Mouse (Mus musculus): ENCODE results near the gene Plekhm3. TPM values are rescaled to one million over a fixed set of nuclear protein-coding genes. Genes with fewer than 3 reads are reported as not detected.

The Plekhm3 gene
- polyA plus RNA-seq, 2 experiments, result 0.58 to 0.63 TPM

DNA sequence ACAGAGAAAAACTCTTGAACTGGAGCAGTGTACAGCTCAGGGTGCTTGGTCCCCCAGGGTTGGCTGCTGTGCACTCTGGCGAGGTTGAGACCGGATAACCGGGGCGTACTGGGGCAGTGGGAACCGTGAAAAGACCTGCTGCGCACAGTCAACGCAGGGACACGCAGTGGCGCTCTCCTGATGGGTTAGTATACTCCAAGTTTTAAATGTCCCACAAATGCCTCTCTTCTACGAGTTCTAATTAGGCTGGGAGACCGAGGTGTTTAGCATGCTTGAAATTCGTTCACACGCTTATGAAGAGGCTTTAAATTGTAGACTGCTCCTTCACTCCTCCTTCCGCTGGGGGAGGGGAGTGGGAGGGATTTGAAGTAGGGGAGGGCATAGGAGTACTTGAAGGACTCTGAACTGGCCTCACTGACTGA, 218.0 kb downstream of the Plekhm3 start:
- peaks cover 15% of the 10 kb centered on the region for H3K36me3 ChIP-seq (replicated peaks; ENCODE audit: control insufficient read depth, insufficient read depth, low read depth)
- peaks cover 2% of the 10 kb centered on the region; the same call in 1 of the 2 replicates for H3K27me3 ChIP-seq (ENCODE audit: control insufficient read depth, insufficient read depth, low read length)
- peak in 2 of 3 experiments; percentile 47 to 66 for DNase-seq (ENCODE audit: low read depth in 3 of 3, low spot score in 3 of 3)
- peak overlapping the region; percentile 74 for H3K9ac ChIP-seq (replicated peaks)
- peak overlapping the region; percentile 56 for H3K27ac ChIP-seq
- peak overlapping the region; percentile 67 to 95 for H3K4me3 ChIP-seq (ENCODE audit: insufficient read depth in 1 of 2, low read depth in 2 of 2, low read length in 2 of 2)
- H3K4me2 ChIP-seq (ENCODE audit: low read depth), result peak overlapping the region; percentile 95
- under 1% methylated on average over 14 of the region's 14 CpGs for WGBS (ENCODE audit: insufficient replicate concordance)
- no peak for ATAC-seq (ENCODE audit: insufficient read depth)
- H3K4me1 ChIP-seq (replicated peaks; ENCODE audit: control insufficient read depth in 2 of 2, insufficient read depth in 2 of 2, low read length in 1 of 2), result peaks cover 25 to 28% of the 10 kb centered on the region in 2 experiments
- no peaks in the 10 kb centered on the region for H3K9me3 ChIP-seq (ENCODE audit: control insufficient read depth, low read length)
- TF ChIP-seq CTCF (IDR thresholded peaks at IDR 0.05; ENCODE audit: low read depth), result peak; percentile 28; the same call in 1 of the 2 replicates
- no peak for TF ChIP-seq EP300 (IDR thresholded peaks at IDR 0.05; ENCODE audit: low read depth)

DNA sequence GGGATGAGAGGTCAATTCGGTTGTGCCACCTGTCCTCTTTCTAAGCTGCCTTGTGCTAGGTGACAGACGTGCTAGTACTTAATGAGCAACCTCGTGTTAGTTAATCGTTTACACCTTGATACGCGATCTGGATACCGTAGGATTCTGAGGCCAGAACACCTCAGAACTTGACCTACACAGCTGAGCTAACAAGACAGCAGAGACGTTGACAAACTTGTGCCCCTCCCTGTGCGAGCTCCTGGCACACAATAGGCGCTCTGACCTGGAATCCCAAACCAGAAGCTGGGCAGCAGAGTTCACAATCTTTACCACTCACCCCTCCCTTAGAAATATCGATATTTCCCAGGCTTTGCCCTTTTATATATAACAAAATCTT, 218.5 kb downstream of the Plekhm3 start:
- DNase-seq (ENCODE audit: low read depth in 3 of 3, low spot score in 3 of 3) (peak in 2 of 3 experiments; percentile 30 to 52), ATAC-seq (ENCODE audit: insufficient read depth) (peak; percentile 37)
- under 1% methylated on average over 11 of the region's 11 CpGs for WGBS (ENCODE audit: insufficient replicate concordance)

DNA sequence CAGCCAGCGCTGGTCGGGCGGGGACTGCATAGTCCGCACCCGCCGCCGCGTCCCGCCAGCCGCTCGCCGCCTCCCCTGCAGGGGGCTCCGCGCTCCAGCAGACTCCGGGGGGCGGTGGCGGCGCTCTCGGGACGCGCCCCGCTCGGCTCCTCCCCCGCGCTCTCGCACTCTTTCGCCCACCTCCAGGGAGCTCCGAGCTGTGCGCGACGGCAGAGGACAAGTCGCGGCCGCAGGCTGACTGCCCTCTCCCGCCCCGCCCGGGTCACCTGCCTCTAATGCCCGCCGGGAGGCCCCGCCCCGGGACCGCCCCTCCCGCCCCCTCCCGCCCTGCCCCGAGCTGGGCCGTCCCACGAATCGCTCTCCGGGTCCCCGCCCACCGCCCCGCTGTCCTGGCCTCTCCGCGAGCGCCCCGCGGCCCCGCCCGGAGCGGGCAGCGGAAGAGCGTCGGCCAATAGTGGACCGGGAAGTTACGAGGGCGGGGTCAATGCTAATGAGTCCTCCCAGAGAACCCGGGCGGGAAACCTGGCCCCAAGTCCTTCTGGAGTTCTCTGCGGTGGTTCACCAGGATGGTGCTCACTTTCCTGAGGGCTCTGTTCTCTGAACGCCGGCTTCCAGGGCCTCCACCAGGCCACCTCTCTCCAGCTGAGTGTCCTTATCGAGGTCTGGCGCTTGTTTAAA, 219.0 kb downstream of the Plekhm3 start, which contains the start of gene Fzd5:
TSS of gene Fzd5 (minus strand) at position 250 of the 678 bp plus-strand sequence.
- DNase-seq (ENCODE audit: low read depth in 3 of 3, low spot score in 3 of 3) (peak; percentile 94 to 96 (median 95)), ATAC-seq (ENCODE audit: insufficient read depth) (peak; percentile 87)
- H3K27me3 ChIP-seq (ENCODE audit: control insufficient read depth, insufficient read depth, low read length), result peaks cover 2% of the 10 kb centered on the region; the same call in 1 of the 2 replicates
- H3K4me1 ChIP-seq (replicated peaks; ENCODE audit: control insufficient read depth in 2 of 2, insufficient read depth in 2 of 2, low read length in 1 of 2), result peaks cover 32 to 37% of the 10 kb centered on the region in 2 experiments
- H3K27ac ChIP-seq, result peak within 1 kb of the TSS; percentile 69
- TF ChIP-seq EP300 (IDR thresholded peaks at IDR 0.05; ENCODE audit: low read depth), result no peak
- no peak; the same call in 1 of the 2 replicates for TF ChIP-seq CTCF (IDR thresholded peaks at IDR 0.05; ENCODE audit: low read depth)
- no peaks in the 10 kb centered on the region for H3K9me3 ChIP-seq (ENCODE audit: control insufficient read depth, low read length)
- peak within 1 kb of the TSS; percentile 69 to 95 for H3K4me3 ChIP-seq (ENCODE audit: insufficient read depth in 1 of 2, low read depth in 2 of 2, low read length in 2 of 2)
- peak within 1 kb of the TSS; percentile 95 for H3K4me2 ChIP-seq (ENCODE audit: low read depth)
- peaks cover 15% of the 10 kb centered on the region for H3K36me3 ChIP-seq (replicated peaks; ENCODE audit: control insufficient read depth, insufficient read depth, low read depth)
- under 1% methylated on average over 69 of the region's 73 CpGs for WGBS (ENCODE audit: insufficient replicate concordance)
- H3K9ac ChIP-seq (replicated peaks), result peak within 1 kb of the TSS; percentile 89

More for the DNA sequence above, 218.5 kb downstream of the Plekhm3 start:
- H3K4me1 ChIP-seq (replicated peaks; ENCODE audit: control insufficient read depth in 2 of 2, insufficient read depth in 2 of 2, low read length in 1 of 2), result peaks cover 27 to 32% of the 10 kb centered on the region in 2 experiments
- peaks cover 15% of the 10 kb centered on the region for H3K36me3 ChIP-seq (replicated peaks; ENCODE audit: control insufficient read depth, insufficient read depth, low read depth)
- TF ChIP-seq CTCF (IDR thresholded peaks at IDR 0.05; ENCODE audit: low read depth) (no peak), EP300 (IDR thresholded peaks at IDR 0.05; ENCODE audit: low read depth) (no peak)
- H3K4me2 ChIP-seq (ENCODE audit: low read depth), result peak overlapping the region; percentile 95
- H3K27me3 ChIP-seq (ENCODE audit: control insufficient read depth, insufficient read depth, low read length), result peaks cover 2% of the 10 kb centered on the region; the same call in 1 of the 2 replicates
- peak overlapping the region; percentile 74 for H3K9ac ChIP-seq (replicated peaks)
- no peaks in the 10 kb centered on the region for H3K9me3 ChIP-seq (ENCODE audit: control insufficient read depth, low read length)
- peak overlapping the region; percentile 67 to 95 for H3K4me3 ChIP-seq (ENCODE audit: insufficient read depth in 1 of 2, low read depth in 2 of 2, low read length in 2 of 2)
- H3K27ac ChIP-seq, result peak overlapping the region; percentile 56

DNA sequence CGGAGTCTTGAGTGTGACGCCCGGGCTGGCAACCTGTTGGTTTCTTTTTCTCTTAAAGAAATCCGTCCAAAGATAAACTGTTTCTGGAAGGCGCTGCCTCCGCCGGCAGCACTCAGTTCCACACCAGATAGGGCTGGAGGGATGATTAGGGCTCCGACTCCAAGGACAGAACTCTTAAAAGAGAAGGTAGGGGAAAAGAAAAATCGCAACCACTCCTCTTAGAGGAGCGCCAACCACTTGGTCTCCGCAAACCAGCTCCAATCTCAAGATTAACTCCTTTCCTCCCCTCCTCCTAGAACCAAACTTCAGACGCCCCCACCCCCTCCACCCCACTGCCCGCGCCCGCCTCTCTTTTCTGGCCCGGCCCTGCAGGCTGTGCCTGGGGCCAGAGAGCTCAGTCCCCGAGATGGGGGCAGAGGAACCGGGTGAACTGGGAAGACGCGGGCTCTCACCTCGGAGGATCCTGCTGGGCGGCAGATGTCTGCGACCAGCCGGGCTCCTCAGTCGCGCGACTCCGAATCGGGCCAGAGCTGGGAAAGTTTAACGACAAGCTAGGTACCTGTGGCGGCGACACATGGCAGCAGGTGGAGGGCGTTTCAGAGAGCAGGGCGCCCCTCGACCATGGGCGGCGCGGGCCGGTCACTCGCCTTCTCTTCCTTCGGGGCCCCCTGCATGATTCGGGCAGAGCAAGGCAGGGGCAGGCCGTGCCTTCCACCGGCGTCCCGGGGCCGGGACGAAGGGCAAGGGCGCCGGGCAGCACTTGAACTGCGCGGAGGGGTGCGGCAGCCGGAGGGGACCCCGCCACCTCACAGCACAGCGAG, 219.7 kb downstream of the Plekhm3 start:
- DNase-seq (ENCODE audit: low read depth in 3 of 3, low spot score in 3 of 3), result peak in 1 of 3 experiments; percentile 38
- H3K9me3 ChIP-seq (ENCODE audit: control insufficient read depth, low read length), result no peaks in the 10 kb centered on the region
- peak overlapping the region; percentile 69 to 95 for H3K4me3 ChIP-seq (ENCODE audit: insufficient read depth in 1 of 2, low read depth in 2 of 2, low read length in 2 of 2)
- peak overlapping the region; percentile 89 for H3K9ac ChIP-seq (replicated peaks)
- ATAC-seq (ENCODE audit: insufficient read depth), result no peak
- H3K4me2 ChIP-seq (ENCODE audit: low read depth), result peak overlapping the region; percentile 95
- under 1% methylated on average over 55 of the region's 56 CpGs for WGBS (ENCODE audit: insufficient replicate concordance)
- peaks cover 2% of the 10 kb centered on the region; the same call in 1 of the 2 replicates for H3K27me3 ChIP-seq (ENCODE audit: control insufficient read depth, insufficient read depth, low read length)
- H3K27ac ChIP-seq, result peak overlapping the region; percentile 69
- peaks cover 18% of the 10 kb centered on the region for H3K36me3 ChIP-seq (replicated peaks; ENCODE audit: control insufficient read depth, insufficient read depth, low read depth)
- H3K4me1 ChIP-seq (replicated peaks; ENCODE audit: control insufficient read depth in 2 of 2, insufficient read depth in 2 of 2, low read length in 1 of 2), result peaks cover 38 to 44% of the 10 kb centered on the region in 2 experiments
- TF ChIP-seq EP300 (IDR thresholded peaks at IDR 0.05; ENCODE audit: low read depth), result no peak
- no peak for TF ChIP-seq CTCF (IDR thresholded peaks at IDR 0.05; ENCODE audit: low read depth)

Other genes with a start within 250 kb of the Plekhm3 start
- 3.4 and 4.3 TPM in 2 replicates for gene Fzd5, start 219.1 kb downstream of the Plekhm3 start, polyA plus RNA-seq (2012; rRNA removed)
- 2.6 and 3.2 TPM in 2 replicates for gene Fzd5, start 219.1 kb downstream of the Plekhm3 start, polyA plus RNA-seq (2014; fragmentation: Nextera tagmentation; extraction: Ambion mirVana)
- 0.02 TPM in 1 of 2 replicates, not detected in the other for gene Akr1cl, start 75.9 kb upstream of the Plekhm3 start, polyA plus RNA-seq (2012; rRNA removed)
- not detected in 2 replicates for gene Akr1cl, start 75.9 kb upstream of the Plekhm3 start, polyA plus RNA-seq (2014; fragmentation: Nextera tagmentation; extraction: Ambion mirVana)
- gene Cryge, start 94.3 kb upstream of the Plekhm3 start, polyA plus RNA-seq (2012; rRNA removed), result not detected in 2 replicates
- gene Cryge, start 94.3 kb upstream of the Plekhm3 start, polyA plus RNA-seq (2014; fragmentation: Nextera tagmentation; extraction: Ambion mirVana), result not detected in 2 replicates
- gene Crygd, start 106.6 kb upstream of the Plekhm3 start, polyA plus RNA-seq (2012; rRNA removed), result not detected in 2 replicates
- not detected in 2 replicates for gene Crygd, start 106.6 kb upstream of the Plekhm3 start, polyA plus RNA-seq (2014; fragmentation: Nextera tagmentation; extraction: Ambion mirVana)
- gene Crygc, start 116.9 kb upstream of the Plekhm3 start, polyA plus RNA-seq (2012; rRNA removed), result not detected in 2 replicates
- gene Crygc, start 116.9 kb upstream of the Plekhm3 start, polyA plus RNA-seq (2014; fragmentation: Nextera tagmentation; extraction: Ambion mirVana), result not detected in 2 replicates
- not detected in 2 replicates for gene Crygb, start 125.5 kb upstream of the Plekhm3 start, polyA plus RNA-seq (2012; rRNA removed)
- not detected in 2 replicates for gene Crygb, start 125.5 kb upstream of the Plekhm3 start, polyA plus RNA-seq (2014; fragmentation: Nextera tagmentation; extraction: Ambion mirVana)
- not detected in 2 replicates for gene Cryga, start 146.5 kb upstream of the Plekhm3 start, polyA plus RNA-seq (2012; rRNA removed)
- gene Cryga, start 146.5 kb upstream of the Plekhm3 start, polyA plus RNA-seq (2014; fragmentation: Nextera tagmentation; extraction: Ambion mirVana), result not detected in 2 replicates
- 0.08 TPM in 1 of 2 replicates, not detected in the other for gene Gm28845, start 162.7 kb upstream of the Plekhm3 start, polyA plus RNA-seq (2012; rRNA removed)
- not detected in 2 replicates for gene Gm28845, start 162.7 kb upstream of the Plekhm3 start, polyA plus RNA-seq (2014; fragmentation: Nextera tagmentation; extraction: Ambion mirVana)
- gene D630023F18Rik, start 166.4 kb upstream of the Plekhm3 start, polyA plus RNA-seq (2012; rRNA removed), result 0.10 and 0.13 TPM in 2 replicates
- gene D630023F18Rik, start 166.4 kb upstream of the Plekhm3 start, polyA plus RNA-seq (2014; fragmentation: Nextera tagmentation; extraction: Ambion mirVana), result 0.08 and 0.18 TPM in 2 replicates
- gene Idh1, start 229.7 kb upstream of the Plekhm3 start, polyA plus RNA-seq (2012; rRNA removed), result 24.7 and 34.6 TPM in 2 replicates
- 96.0 and 99.7 TPM in 2 replicates for gene Idh1, start 229.7 kb upstream of the Plekhm3 start, polyA plus RNA-seq (2014; fragmentation: Nextera tagmentation; extraction: Ambion mirVana)
- 1.6 and 2.6 TPM in 2 replicates for gene Pikfyve, start 229.9 kb upstream of the Plekhm3 start, polyA plus RNA-seq (2012; rRNA removed)
- gene Pikfyve, start 229.9 kb upstream of the Plekhm3 start, polyA plus RNA-seq (2014; fragmentation: Nextera tagmentation; extraction: Ambion mirVana), result 4.9 and 5.1 TPM in 2 replicates

All from liver, embryonic 14.5 days (tissue).